Mouse (Mus musculus) myocyte (in vitro differentiated cells): ENCODE data around the gene Prkag1.
A peak's percentile ranks its signal among the peaks of the same experiment; 100 is the strongest.

ENCODE experiments used
- MYOG ChIP-seq, 3 experiments: IDR thresholded peaks; one replicate each; pipeline ENCODE4 v1.6.1; 2011; ENCODE audit warnings: control low read depth in 2 of 3, low read depth in 2 of 3, mild to moderate bottlenecking in 2 of 3; ENCODE audit not compliant: insufficient read length in 2 of 3, control insufficient read depth in 1 of 3, insufficient read depth in 1 of 3
- USF1 ChIP-seq: IDR thresholded peaks from one replicate; pipeline ENCODE4 v1.6.1; 2011; ENCODE audit warnings: low read depth, mild to moderate bottlenecking, control low read depth, moderate library complexity

GRCm38 (mm10) chr15:98845149-98845548, 13.8 kb upstream of the Prkag1 start:
- TF ChIP-seq USF1, result no peak
- peak in 2 of 3 experiments; percentile 74 to 92 for TF ChIP-seq MYOG (IDR thresholded peaks at IDR 0.05; ENCODE audit: control insufficient read depth in 1 of 3, insufficient read depth in 1 of 3, insufficient read length in 2 of 3, low read depth in 2 of 3)
